Mouse (Mus musculus): ENCODE measurements around the gene Arih2.
"Not testable (repeated sequence)": the region's sequence is repeated elsewhere in the genome, so short reads cannot be mapped to it uniquely, and the experiment has no call there.

The Arih2 gene

GRCm38 (mm10) chr9:108648611-108649560, at the start of gene Arih2:
Gene Arih2, minus strand, starts transcription at chr9:108649386.
- DNase-seq: peak; percentile 84 to 85

- DNase-seq: no peak
These were observed 45.3 kb upstream of the Arih2 start for GRCm38 (mm10) chr9:108694533-108694932.

GRCm38 (mm10) chr9:108693946-108694345, 44.8 kb upstream of the Arih2 start:
- no peak for DNase-seq

GRCm38 (mm10) chr9:108692226-108693041, 43.2 kb upstream of the Arih2 start:
- DNase-seq: peak; percentile 15

GRCm38 (mm10) chr9:108691846-108692225, 42.6 kb upstream of the Arih2 start:
- DNase-seq: peak; percentile 33 to 47

- DNase-seq: no peak
These were observed 42.2 kb upstream of the Arih2 start for GRCm38 (mm10) chr9:108691371-108691770.

GRCm38 (mm10) chr9:108690914-108691313, 41.7 kb upstream of the Arih2 start:
- DNase-seq: no peak

- no peak for DNase-seq
These were observed 40.8 kb upstream of the Arih2 start for GRCm38 (mm10) chr9:108689993-108690392.

- no peak for DNase-seq
These were observed 39.9 kb upstream of the Arih2 start, which contains the start of gene Prkar2a for GRCm38 (mm10) chr9:108689106-108689505. Gene Prkar2a, plus strand, starts transcription at chr9:108689314.

GRCm38 (mm10) chr9:108688451-108688850, 39.3 kb upstream of the Arih2 start:
- no peak for DNase-seq

GRCm38 (mm10) chr9:108687686-108688085, 38.5 kb upstream of the Arih2 start:
- no peak for DNase-seq

GRCm38 (mm10) chr9:108687181-108687580, 38.0 kb upstream of the Arih2 start:
- DNase-seq: no peak

GRCm38 (mm10) chr9:108686475-108686887, 37.3 kb upstream of the Arih2 start:
- DNase-seq: no peak

GRCm38 (mm10) chr9:108680026-108680425, 30.8 kb upstream of the Arih2 start:
- no peak for DNase-seq

- DNase-seq: no peak
These were observed 24.0 kb upstream of the Arih2 start for GRCm38 (mm10) chr9:108673151-108673550.

- DNase-seq: no peak
These were observed 20.7 kb upstream of the Arih2 start for GRCm38 (mm10) chr9:108669875-108670274.

- no peak for DNase-seq
These were observed 13.5 kb upstream of the Arih2 start for GRCm38 (mm10) chr9:108662660-108663059.

- DNase-seq: peak; percentile 69 to 81
These were observed 12.8 kb upstream of the Arih2 start, which contains the start of gene Slc25a20 for GRCm38 (mm10) chr9:108661677-108662612. Gene Slc25a20, plus strand, starts transcription at chr9:108662088.

GRCm38 (mm10) chr9:108655865-108656264, 6.7 kb upstream of the Arih2 start:
- not testable (repeated sequence) for DNase-seq

- DNase-seq: no peak
These were observed 5.6 kb upstream of the Arih2 start for GRCm38 (mm10) chr9:108654566-108655464.

All from thymus, adult 18-20 months (tissue).